Mouse (Mus musculus): ENCODE measurements at regions not wholly inside any gene's neighbourhood (a gene's known extent, or its start where the extent isn't known, plus 50 kb on each side); places are given as distances from the start of the nearest gene placed in this dataset.

GRCm38 (mm10) chr8:26847009-26847408 is 130.1 kb upstream of the Zfp703 start:
- 92% methylated on average over 9 of the region's 9 CpGs for WGBS
- no peak overlapping the region for H3K4me2 ChIP-seq (ENCODE audit: low read depth)
- H3K4me1 ChIP-seq (ENCODE audit: insufficient read depth), result no peaks in the 10 kb centered on the region
- H3K36me3 ChIP-seq (ENCODE audit: insufficient read depth), result no peaks in the 10 kb centered on the region
- no peak overlapping the region for H3K27ac ChIP-seq (ENCODE audit: low read depth, low read length)
- no peak for TF ChIP-seq CTCF (IDR thresholded peaks at IDR 0.05; ENCODE audit: low read depth)
- H3K27me3 ChIP-seq (ENCODE audit: insufficient read depth, low read length), result no peaks in the 10 kb centered on the region
- H3K9ac ChIP-seq, result no peak overlapping the region
- no peak overlapping the region for H3K4me3 ChIP-seq (ENCODE audit: low read depth, low read length)
- ATAC-seq, result no peak
- no peak for DNase-seq
- no peaks in the 10 kb centered on the region for H3K9me3 ChIP-seq (ENCODE audit: low read length)

- H3K4me2 ChIP-seq (ENCODE audit: low read depth), result no peak overlapping the region
- no peak overlapping the region for H3K27ac ChIP-seq (ENCODE audit: low read depth, low read length)
- no peak for ATAC-seq
- whole genome bisulfite sequencing, result 70% methylated on average over 17 of the region's 17 CpGs
- no peak for DNase-seq
- H3K9me3 ChIP-seq (ENCODE audit: low read length), result no peaks in the 10 kb centered on the region
- no peaks in the 10 kb centered on the region for H3K4me1 ChIP-seq (ENCODE audit: insufficient read depth)
- no peak overlapping the region for H3K9ac ChIP-seq
- no peaks in the 10 kb centered on the region for H3K36me3 ChIP-seq (ENCODE audit: insufficient read depth)
- TF ChIP-seq CTCF (IDR thresholded peaks at IDR 0.05; ENCODE audit: low read depth), result no peak
- H3K4me3 ChIP-seq (ENCODE audit: low read depth, low read length), result no peak overlapping the region
- no peaks in the 10 kb centered on the region for H3K27me3 ChIP-seq (ENCODE audit: insufficient read depth, low read length)
Observed at GRCm38 (mm10) chr8:26848098-26848772, 128.9 kb upstream of the Zfp703 start.

- DNase-seq (peak; percentile 36), ATAC-seq (peak; percentile 29; the same call in 1 of the 2 replicates)
- no peaks in the 10 kb centered on the region for H3K4me1 ChIP-seq (ENCODE audit: insufficient read depth)
- H3K4me2 ChIP-seq (ENCODE audit: low read depth), result no peak overlapping the region
- H3K9me3 ChIP-seq (ENCODE audit: low read length), result no peaks in the 10 kb centered on the region
- 74% methylated on average over 19 of the region's 19 CpGs for WGBS
- no peak overlapping the region for H3K27ac ChIP-seq (ENCODE audit: low read depth, low read length)
- H3K4me3 ChIP-seq (ENCODE audit: low read depth, low read length), result no peak overlapping the region
- H3K9ac ChIP-seq, result no peak overlapping the region
- no peaks in the 10 kb centered on the region for H3K36me3 ChIP-seq (ENCODE audit: insufficient read depth)
- no peaks in the 10 kb centered on the region for H3K27me3 ChIP-seq (ENCODE audit: insufficient read depth, low read length)
- TF ChIP-seq CTCF (IDR thresholded peaks at IDR 0.05; ENCODE audit: low read depth), result no peak
Observed at GRCm38 (mm10) chr8:26848955-26849684, 128.0 kb upstream of the Zfp703 start.

- no peak for TF ChIP-seq CTCF (IDR thresholded peaks at IDR 0.05; ENCODE audit: low read depth)
- Histone ChIP-seq H3K36me3 (ENCODE audit: insufficient read depth) (no peaks in the 10 kb centered on the region), H3K4me1 (ENCODE audit: insufficient read depth) (no peaks in the 10 kb centered on the region), H3K27ac (ENCODE audit: low read depth, low read length) (no peak overlapping the region), H3K9me3 (ENCODE audit: low read length) (no peaks in the 10 kb centered on the region), H3K9ac (no peak overlapping the region), H3K4me2 (ENCODE audit: low read depth) (no peak overlapping the region), H3K4me3 (ENCODE audit: low read depth, low read length) (no peak overlapping the region), H3K27me3 (ENCODE audit: insufficient read depth, low read length) (no peaks in the 10 kb centered on the region)
- no peak for DNase-seq
- WGBS, result 82% methylated on average over 18 of the region's 18 CpGs
- no peak for ATAC-seq
Observed at GRCm38 (mm10) chr8:26851871-26852800, 125.0 kb upstream of the Zfp703 start.

GRCm38 (mm10) chr8:26852921-26853320 is 124.2 kb upstream of the Zfp703 start:
- Histone ChIP-seq H3K4me3 (ENCODE audit: low read depth, low read length) (no peak overlapping the region), H3K4me1 (ENCODE audit: insufficient read depth) (no peaks in the 10 kb centered on the region), H3K36me3 (ENCODE audit: insufficient read depth) (no peaks in the 10 kb centered on the region), H3K9me3 (ENCODE audit: low read length) (no peaks in the 10 kb centered on the region), H3K27ac (ENCODE audit: low read depth, low read length) (no peak overlapping the region), H3K9ac (no peak overlapping the region), H3K4me2 (ENCODE audit: low read depth) (no peak overlapping the region), H3K27me3 (ENCODE audit: insufficient read depth, low read length) (no peaks in the 10 kb centered on the region)
- no peak for TF ChIP-seq CTCF (IDR thresholded peaks at IDR 0.05; ENCODE audit: low read depth)
- DNase-seq (no peak), ATAC-seq (no peak)
- 68% methylated on average over 8 of the region's 8 CpGs for WGBS

- Histone ChIP-seq H3K36me3 (ENCODE audit: insufficient read depth) (no peaks in the 10 kb centered on the region), H3K9me3 (ENCODE audit: low read length) (no peaks in the 10 kb centered on the region), H3K9ac (no peak overlapping the region), H3K4me3 (ENCODE audit: low read depth, low read length) (no peak overlapping the region), H3K4me2 (ENCODE audit: low read depth) (no peak overlapping the region), H3K27ac (ENCODE audit: low read depth, low read length) (no peak overlapping the region), H3K27me3 (ENCODE audit: insufficient read depth, low read length) (no peaks in the 10 kb centered on the region), H3K4me1 (ENCODE audit: insufficient read depth) (no peaks in the 10 kb centered on the region)
- ATAC-seq (no peak), DNase-seq (no peak)
- no peak for TF ChIP-seq CTCF (IDR thresholded peaks at IDR 0.05; ENCODE audit: low read depth)
- WGBS, result 63% methylated on average over 12 of the region's 12 CpGs
Observed at GRCm38 (mm10) chr8:26854557-26855238, 122.4 kb upstream of the Zfp703 start.
